9 mouse cellular contexts compared by ENCODE assay signal in genomic region chr3:41123190-41123999, GRCm38 (mm10). TPM values are rescaled to one million over a fixed set of nuclear protein-coding genes. Genes with fewer than 3 reads are reported as not detected.
A peak's percentile ranks its signal among the peaks of the same experiment; 100 is the strongest.
DNase-seq lines count a peak whose midpoint lies in the region; ATAC-seq lines count a peak whose summit lies in the region.
"Had no signal": no experiment of that assay in that cellular context is flagged by ENCODE, and none has a peak within 500 bp of the region (broad histone marks: within the 10 kb centered on the region; RNA-seq: fewer than 3 reads in every experiment).

No protein-coding gene starts in this region.

- H3K4me1 ChIP-seq in forebrain, embryonic 14.5 days (ENCODE audit: control insufficient read depth, insufficient read depth, low read length), result peaks cover 4% of the 10 kb centered on the region; the same call in 1 of the 2 replicates
- no peaks in the 10 kb centered on the region for H3K4me1 ChIP-seq in limb, embryonic 13.5 days

- peak; percentile 12 for DNase-seq in layer of hippocampus, adult 11-12 months (ENCODE audit: low spot score)
- DNase-seq in layer of hippocampus, adult 8-10 months (ENCODE audit: low spot score in 2 of 2), result no peak
- peak; percentile 35 for DNase-seq in forebrain, embryonic 14.5 days (ENCODE audit: low spot score)
- peak; percentile 3 for DNase-seq in splenic B cell, adult 2 months (ENCODE audit: low read depth, low spot score)
- DNase-seq in gastrocnemius, adult 8-10 months (ENCODE audit: low spot score in 2 of 2), result no peak
- no peak for DNase-seq in gastrocnemius, adult 18-20 months (ENCODE audit: low spot score)
- no peak for DNase-seq in frontal cortex, adult 2 months (ENCODE audit: extremely low spot score in 1 of 2, low spot score in 1 of 2)
- DNase-seq: kidney, postnatal 36 days had no signal

- peak overlapping the region; percentile 27 for H3K4me2 ChIP-seq in forebrain, embryonic 14.5 days (ENCODE audit: low read length)
- H3K4me2 ChIP-seq in limb, embryonic 13.5 days (replicated peaks), result peak overlapping the region; percentile 32

- H3K27ac ChIP-seq in forebrain, embryonic 14.5 days (ENCODE audit: low read depth, low read length), result no peak overlapping the region
- no peak overlapping the region for H3K27ac ChIP-seq in limb, embryonic 13.5 days

- 8% methylated on average over 10 of the region's 10 CpGs for WGBS in forebrain, embryonic 14.5 days
- WGBS in limb, embryonic 13.5 days, result 31% methylated on average over 10 of the region's 10 CpGs

- no peak overlapping the region for H3K9ac ChIP-seq in forebrain, embryonic 14.5 days (ENCODE audit: low read length)
- H3K9ac ChIP-seq in limb, embryonic 13.5 days, result no peak overlapping the region

- H3K36me3 ChIP-seq in forebrain, embryonic 14.5 days (ENCODE audit: control insufficient read depth, insufficient read depth, low read length), result no peaks in the 10 kb centered on the region
- no peaks in the 10 kb centered on the region for H3K36me3 ChIP-seq in limb, embryonic 13.5 days
- H3K36me3 ChIP-seq in splenic B cell, adult 2 months (ENCODE audit: control insufficient read depth, insufficient read depth, low read length, poor library complexity, severe bottlenecking), result no peaks in the 10 kb centered on the region

- H3K9me3 ChIP-seq in forebrain, embryonic 14.5 days (replicated peaks; ENCODE audit: control insufficient read depth, low read length), result no peaks in the 10 kb centered on the region
- H3K9me3 ChIP-seq in limb, embryonic 13.5 days, result no peaks in the 10 kb centered on the region

- peak; percentile 54; the same call in 1 of the 2 replicates for ATAC-seq in forebrain, embryonic 14.5 days
- no peak for ATAC-seq in limb, embryonic 13.5 days (ENCODE audit: low FRiP score, low read depth)

- no peaks in the 10 kb centered on the region for H3K27me3 ChIP-seq in forebrain, embryonic 14.5 days (replicated peaks; ENCODE audit: control insufficient read depth, insufficient read depth, low read length)
- peaks cover 16% of the 10 kb centered on the region for H3K27me3 ChIP-seq in limb, embryonic 13.5 days
- no peaks in the 10 kb centered on the region; the same call in 1 of the 2 replicates for H3K27me3 ChIP-seq in splenic B cell, adult 2 months (ENCODE audit: control insufficient read depth, insufficient read depth, low read length, poor library complexity, severe bottlenecking)

- no peak overlapping the region for H3K4me3 ChIP-seq in forebrain, embryonic 14.5 days (ENCODE audit: low read depth, low read length)
- H3K4me3 ChIP-seq in limb, embryonic 13.5 days, result no peak overlapping the region

RNA-seq across cellular contexts. Expression of gene Pgrmc2, which starts 40.5 kb away (rescaled TPM):
- total RNA-seq in layer of hippocampus, adult 8-10 months (2022), result 10 to 100 TPM; 53.6 to 63.9 (median 59.0) TPM
- 17.5 and 21.8 TPM in 2 replicates for polyA plus RNA-seq in forebrain, embryonic 14.5 days (2014; fragmentation: Nextera tagmentation; extraction: Ambion mirVana)
- 39.1 and 40.1 TPM in 2 replicates for polyA plus RNA-seq in limb, embryonic 13.5 days (2015; fragmentation: Nextera tagmentation; extraction: Ambion mirVana)
- 10 to 100 TPM; 21.8 to 23.5 (median 22.6) TPM for total RNA-seq in gastrocnemius, adult 8-10 months (2022)
- total RNA-seq in gastrocnemius, adult 18-20 months (2021), result 10 to 100 TPM; 20.1 to 21.7 TPM
- polyA plus RNA-seq in frontal cortex, adult 2 months (2012; rRNA removed), result 39.6 and 42.4 TPM in 2 replicates

Comparison
In these comparisons a context has a peak if more than half of its experiments do, and no peak if none do; other contexts are left out.
1. DNase-seq: peak in layer of hippocampus, adult 11-12 months (single experiment), forebrain, embryonic 14.5 days (single experiment) and splenic B cell, adult 2 months (single experiment); none in layer of hippocampus, adult 8-10 months (0 of 2), gastrocnemius, adult 8-10 months (0 of 2), gastrocnemius, adult 18-20 months (single experiment) and frontal cortex, adult 2 months (0 of 2).